Mouse (Mus musculus) left cerebral cortex, postnatal 36 days (tissue): ENCODE measurements at regions not wholly inside any gene's neighbourhood (a gene's known extent, or its start where the extent isn't known, plus 50 kb on each side); places are given as distances from the start of the nearest gene placed in this dataset.

Source experiments
- DNase-seq, 2 experiments: peaks; one replicate each; pipeline ENCODE4 v3.0.0; 2021 to 2022; ENCODE audit warnings: low spot score in 2 of 2, mixed read lengths in 1 of 2
- intact Hi-C: fragments of 180-260 bp; cut with DNase I; formaldehyde crosslinking; loops from one replicate; pipeline ENCODE4 v1.15.1; 2025

GRCm38 (mm10) chr19:28732998-28733397, 53.1 kb upstream of the Glis3 start:
- DNase-seq, result no peak
- intact Hi-C loops, result no loop called here

DNA sequence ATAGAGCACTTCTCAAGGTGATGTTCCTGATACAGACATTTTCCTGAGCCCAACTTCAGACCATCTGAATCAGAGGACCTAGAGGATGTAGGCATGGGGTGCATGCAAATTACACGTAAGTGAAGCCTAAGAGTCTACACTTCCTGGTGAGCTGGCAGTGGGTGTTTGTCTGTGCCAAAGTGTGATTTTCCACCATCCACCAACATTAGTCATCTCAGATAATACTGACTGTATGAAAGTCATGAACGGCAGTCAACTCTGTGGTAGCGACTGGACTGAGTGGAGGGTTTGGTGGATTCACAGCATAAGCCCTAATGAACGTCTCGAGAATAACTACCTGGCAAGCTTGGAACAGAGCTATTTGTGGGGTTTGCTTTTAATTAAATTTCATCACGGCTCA, 53.9 kb upstream of the Glis3 start:
- no peak for DNase-seq
- intact Hi-C loops, result no loop called here

DNA sequence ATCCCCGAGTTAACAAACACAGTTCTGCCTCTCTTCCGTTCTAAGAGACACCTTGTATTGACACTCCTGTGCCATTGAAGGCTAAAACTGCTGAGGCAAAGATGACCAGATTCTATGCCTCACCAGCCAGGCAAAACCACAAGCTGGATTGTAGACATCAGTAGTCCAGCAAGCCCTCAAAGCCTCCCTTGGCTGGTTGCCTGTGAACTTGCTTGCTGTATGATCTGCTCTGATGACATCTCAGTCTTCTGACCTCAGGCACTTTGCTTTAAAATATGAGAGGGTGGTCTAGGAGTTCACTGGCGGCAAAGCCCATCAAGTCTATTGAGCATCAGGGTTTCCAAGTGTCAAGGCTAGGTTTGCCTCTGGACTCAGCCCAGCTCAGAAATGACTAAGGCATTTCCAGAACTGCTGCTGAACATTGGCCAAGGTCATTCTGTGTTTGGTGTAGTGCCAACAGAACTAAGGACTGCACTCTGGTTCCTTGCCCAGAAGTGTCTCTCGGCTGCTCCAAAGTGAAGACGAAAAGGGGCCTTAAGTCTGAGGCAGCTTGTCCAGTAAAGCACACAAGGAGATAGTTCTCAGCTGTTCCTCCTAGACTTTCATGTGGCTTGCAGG, 63.4 kb upstream of the Glis3 start:
- no peak for DNase-seq
- intact Hi-C loops, result no loop called here

DNA sequence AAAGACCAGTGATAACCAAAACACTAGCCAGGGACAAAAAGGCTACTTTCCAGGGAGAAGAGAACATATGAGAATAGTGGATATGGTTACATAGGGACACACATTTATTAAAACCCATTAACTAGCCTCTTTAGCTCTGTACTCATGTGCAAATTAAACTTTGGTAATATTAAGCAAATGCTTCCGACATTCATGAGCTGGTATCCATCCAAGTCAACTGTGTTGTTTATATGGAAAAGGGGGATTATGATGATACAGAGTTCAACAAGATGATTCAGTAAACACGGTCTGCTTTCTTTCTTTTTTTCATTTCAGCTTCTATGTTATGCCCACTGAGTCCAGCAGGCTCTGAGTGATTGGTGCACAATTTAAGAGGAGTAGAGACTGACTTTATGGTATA, 65.2 kb upstream of the Glis3 start:
- DNase-seq, result no peak
- intact Hi-C loops, result no loop called here

- no peak for DNase-seq
- intact Hi-C loops, result no loop called here
Measured at GRCm38 (mm10) chr19:28745534-28745933, 65.7 kb upstream of the Glis3 start.

DNA sequence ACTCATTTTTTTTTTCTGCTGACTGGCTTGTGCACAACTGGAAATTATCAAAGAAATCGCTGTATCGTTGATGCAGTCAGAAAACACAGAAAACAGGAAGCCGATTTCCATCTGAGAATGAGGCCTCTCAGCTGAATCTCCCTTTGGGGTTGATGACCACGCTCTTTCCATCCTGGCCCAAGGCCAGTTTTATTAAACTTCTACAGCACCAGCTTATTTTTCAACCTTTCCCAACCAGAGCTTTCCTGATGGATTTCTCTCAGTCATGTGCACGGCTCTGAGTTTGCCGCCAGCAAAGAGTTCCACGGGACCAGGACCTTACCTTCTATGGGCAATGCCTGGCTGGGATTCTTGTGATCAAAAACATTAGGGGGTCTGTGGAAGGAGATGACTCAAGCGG, 71.2 kb upstream of the Glis3 start:
- no peak for DNase-seq
- intact Hi-C loops, result no loop called here

GRCm38 (mm10) chr19:28758854-28759253, 76.0 kb upstream of the Slc1a1 start:
- intact Hi-C loops, result no loop called here
- peak; percentile 49 to 58 for DNase-seq

- no peak for DNase-seq
- intact Hi-C loops, result loop anchor here (10.0 kb wide), 1 partner anchor 600 kb away; no protein-coding TSS in a partner anchor
Measured at GRCm38 (mm10) chr19:28764795-28765360, 70.0 kb upstream of the Slc1a1 start.

GRCm38 (mm10) chr19:28768218-28768617, 66.6 kb upstream of the Slc1a1 start:
- DNase-seq, result no peak
- intact Hi-C loops, result loop anchor here (2.0 to 10.0 kb wide), 2 partner anchors 603 to 1319 kb away; no protein-coding TSS in a partner anchor

DNA sequence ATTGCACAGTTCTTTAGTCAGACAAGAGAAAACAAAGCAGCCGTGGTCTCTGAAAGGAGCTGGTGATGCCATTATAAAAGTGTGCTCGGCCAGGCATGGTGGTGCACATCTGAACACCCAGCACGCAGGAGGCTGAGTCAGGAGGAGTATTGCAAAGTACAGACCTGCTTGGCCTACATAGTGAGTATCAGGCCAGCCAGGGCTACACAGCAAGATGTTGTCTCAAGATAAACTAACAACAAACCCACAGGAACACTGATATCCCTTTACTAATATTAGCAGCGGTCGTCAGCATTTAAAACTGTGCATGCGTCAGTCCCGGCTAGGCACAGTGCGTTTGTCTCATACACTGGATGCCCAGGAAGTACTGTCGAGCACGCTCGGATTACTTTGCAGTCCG, 64.4 kb upstream of the Slc1a1 start:
- intact Hi-C loops, result no loop called here
- no peak for DNase-seq

- DNase-seq, result no peak
- intact Hi-C loops, result no loop called here
Measured at GRCm38 (mm10) chr19:28771836-28772235, 63.0 kb upstream of the Slc1a1 start.

- intact Hi-C loops, result no loop called here
- DNase-seq, result no peak
Measured at GRCm38 (mm10) chr19:28772840-28773570, 61.8 kb upstream of the Slc1a1 start.

DNA sequence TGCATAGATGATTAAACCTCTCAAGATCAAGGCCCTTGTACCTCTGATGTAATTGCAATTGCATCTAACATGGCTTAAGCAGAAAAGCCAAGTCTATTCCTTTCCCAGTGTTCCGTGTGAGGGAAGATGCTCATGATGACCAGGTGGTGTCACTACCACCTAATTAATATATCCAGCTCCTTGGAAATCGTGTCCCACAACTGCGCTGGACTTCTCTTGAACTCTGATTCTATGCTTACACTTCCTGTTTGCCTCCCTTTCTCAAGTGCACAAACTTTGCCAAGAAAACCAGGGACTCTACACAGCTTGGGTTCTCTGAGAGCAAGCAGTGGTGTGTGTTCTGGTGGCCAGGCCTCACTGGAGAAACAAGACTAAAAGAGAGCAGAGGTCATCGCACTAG, 58.0 kb upstream of the Slc1a1 start:
- intact Hi-C loops, result loop anchor here (2.0 to 5.0 kb wide), 3 partner anchors 105 to 578 kb away; partner anchors contain the start of gene Plpp6
- DNase-seq, result no peak

DNA sequence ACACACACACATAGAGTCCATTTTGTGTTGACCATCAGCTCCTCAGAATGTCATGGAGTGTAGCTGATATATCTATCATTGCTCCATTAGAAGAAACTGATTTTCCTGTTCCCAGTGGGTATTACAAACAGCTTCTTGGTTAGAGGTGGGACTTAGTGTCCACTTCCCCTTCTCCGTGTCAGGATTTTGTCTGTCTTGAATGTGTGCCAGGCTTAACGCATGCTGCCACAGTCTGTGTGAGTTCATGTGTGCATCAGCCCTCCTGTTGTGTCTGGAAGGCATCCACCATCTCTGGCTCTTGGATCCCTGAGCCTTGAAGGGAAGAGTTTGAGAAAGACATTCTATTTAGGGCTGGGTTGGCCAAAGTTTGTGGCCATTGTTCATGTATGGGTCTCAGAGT, 57.2 kb upstream of the Slc1a1 start:
- intact Hi-C loops, result loop anchor here (2.0 to 5.0 kb wide), 3 partner anchors 105 to 577 kb away; partner anchors contain the start of gene Plpp6
- no peak for DNase-seq

DNA sequence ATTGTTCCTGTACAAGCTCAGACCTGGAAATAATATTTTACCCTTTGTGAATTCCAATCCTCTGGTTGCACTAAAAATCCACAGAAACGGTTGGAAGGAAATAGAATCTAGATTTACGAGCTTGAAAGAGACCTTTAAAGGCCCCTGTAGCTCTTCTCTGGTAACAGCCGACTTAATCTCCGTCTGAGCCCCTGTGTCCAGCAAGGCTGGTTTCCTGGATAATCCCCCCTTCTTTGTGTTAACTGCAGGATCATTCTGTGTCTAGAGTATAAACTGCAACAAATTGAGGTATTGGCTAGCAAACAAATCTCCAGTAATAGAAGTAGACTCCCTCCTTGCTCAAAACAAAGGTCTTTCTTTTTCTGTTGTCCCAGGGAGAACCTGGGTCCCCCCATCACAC, 56.5 kb upstream of the Slc1a1 start:
- intact Hi-C loops, result loop anchor here (5.0 kb wide), 2 partner anchors 104 to 184 kb away; partner anchors contain the start of gene Plpp6
- no peak for DNase-seq

DNA sequence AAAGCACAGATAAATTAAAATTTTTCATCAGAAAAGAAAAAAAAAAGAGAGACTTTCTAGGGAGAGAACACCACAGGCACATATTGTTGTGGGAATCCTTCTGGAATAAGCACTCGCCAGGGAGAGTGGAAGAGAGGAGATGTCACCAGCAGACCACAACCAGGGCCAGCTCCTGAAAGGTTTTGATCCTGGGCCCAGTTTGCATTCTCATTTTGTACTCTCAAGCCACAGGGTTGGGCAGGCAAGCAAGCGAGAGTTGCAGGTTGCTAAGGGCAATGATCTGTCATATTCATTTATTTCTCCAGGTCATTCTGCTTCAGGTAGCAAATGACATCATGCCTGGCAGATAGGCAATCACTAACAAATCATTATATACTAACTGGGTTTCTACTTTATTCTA, 52.9 kb upstream of the Slc1a1 start:
- intact Hi-C loops, result no loop called here
- DNase-seq, result no peak
